Mouse (Mus musculus) gastrocnemius, adult 8-10 months (tissue): ENCODE measurements around the gene Il4i1. TPM values are rescaled to one million over a fixed set of nuclear protein-coding genes. Genes with fewer than 3 reads are reported as not detected.

ENCODE experiments used
- DNase-seq, 2 experiments: peaks; one replicate each; pipeline ENCODE4 v3.0.0; 2022; ENCODE audit warnings: low spot score in 2 of 2
- total RNA-seq, 4 experiments: library from RNA; stranded (reverse); gene quantifications; 2 replicates each; pipeline ENCODE4 v1.2.4; 2022

Il4i1 gene
- total RNA-seq, 4 experiments from 2014 or later = 1.8 to 4.4 (median 2.6) TPM

DNA sequence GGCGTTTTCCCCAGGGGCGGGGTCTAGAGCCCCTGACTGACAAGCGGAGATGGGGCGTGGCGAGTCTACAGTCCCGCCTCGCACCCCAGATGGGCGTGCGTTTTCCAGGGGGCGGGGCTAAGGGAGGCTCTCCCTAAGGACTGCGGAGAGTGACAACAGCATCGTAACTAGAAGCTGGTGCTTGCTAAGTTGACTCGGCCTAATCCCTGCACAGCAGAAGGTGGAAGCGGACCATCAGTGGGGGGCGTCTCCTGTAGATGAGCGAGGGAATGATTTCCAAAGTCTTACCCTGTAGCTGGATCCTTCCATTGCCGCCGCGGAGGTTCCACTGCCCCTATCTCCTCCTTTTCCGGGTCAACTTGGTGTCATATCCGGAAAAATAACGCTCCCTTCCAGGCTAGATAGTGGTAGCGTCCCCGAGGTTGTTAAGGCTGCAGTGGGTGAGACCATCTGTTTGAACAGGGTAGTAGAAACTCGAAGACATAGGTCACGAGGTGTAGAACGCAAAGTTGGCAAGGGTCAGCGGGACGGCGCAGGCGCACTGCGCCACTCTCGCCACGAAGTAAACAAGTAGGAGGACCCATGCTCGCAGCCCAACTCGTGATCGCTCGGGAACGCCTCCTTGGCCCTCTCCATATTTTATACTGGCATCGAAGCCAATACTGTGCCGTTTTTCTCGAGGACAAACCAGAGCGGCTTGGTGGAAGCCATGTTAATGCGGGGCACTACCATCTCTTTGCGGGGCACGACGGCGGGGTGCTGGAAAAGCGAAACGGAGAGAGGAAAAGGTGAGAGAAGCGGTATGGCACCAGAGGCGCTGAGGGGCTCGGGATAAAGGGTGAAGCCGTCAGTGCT, 32.6 kb downstream of the Il4i1 start, which contains the start of the genes Akt1s1 and Tbc1d17:
TSS of gene Akt1s1 (plus strand) at position 431 of the 855 bp plus-strand sequence.
TSS of gene Tbc1d17 (minus strand) at position 519 of the 855 bp plus-strand sequence.
- peak; percentile 99 to 100 for DNase-seq

DNA sequence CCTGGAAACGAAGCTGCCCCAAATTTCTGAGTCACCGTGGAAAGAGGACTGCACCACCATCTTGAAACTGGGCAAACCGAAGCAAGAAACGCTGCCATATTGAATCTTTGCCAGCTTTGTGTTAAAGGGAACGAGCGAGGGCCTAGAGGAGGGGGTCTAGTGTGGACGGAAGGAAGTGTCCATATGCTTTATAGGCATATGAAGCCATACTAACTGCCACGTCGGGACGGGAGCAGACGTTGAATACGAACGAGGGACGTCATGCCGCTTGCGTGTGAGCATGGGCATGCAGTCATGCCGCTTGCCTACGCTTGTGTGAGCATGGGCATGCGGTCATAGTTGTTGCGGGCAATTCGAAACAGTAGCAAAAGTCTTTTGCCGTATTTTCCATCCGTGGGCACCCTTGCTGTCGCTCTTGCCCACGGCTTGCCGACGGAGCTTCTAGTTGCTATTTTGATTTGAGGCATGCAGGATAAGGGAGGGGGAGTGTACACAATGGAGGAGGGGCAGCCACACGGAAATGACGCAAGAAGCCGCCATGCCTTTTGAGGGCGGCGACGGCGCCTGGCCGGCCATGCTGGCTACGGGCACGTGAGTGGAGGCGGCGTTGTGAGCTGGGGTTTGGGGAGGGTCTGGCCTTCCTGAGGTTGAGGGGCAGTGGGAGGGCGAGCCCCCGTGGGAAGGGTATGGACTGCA, 33.4 kb downstream of the Il4i1 start:
- peak; percentile 84 to 89 for DNase-seq

DNA sequence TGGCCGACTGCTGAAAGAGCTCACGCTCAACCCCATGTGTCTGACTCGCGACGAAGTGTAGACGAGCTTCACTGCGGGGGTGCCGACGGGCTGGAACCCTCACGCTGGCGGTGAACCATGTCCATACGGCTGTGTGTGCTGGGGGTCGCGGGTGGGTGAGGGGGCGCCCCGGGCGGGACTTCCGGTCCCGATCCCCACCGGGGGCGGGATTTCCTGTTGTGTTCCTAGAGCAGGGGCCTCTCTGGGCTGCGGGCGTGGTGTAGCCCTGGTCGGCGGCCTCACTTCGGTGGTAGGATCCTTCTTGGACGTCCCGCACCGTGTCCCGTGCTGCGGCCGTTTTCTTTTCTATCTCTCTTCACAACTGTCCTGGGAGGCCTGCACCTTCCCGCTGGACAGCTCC, 34.0 kb downstream of the Il4i1 start:
- peak; percentile 56 to 65 for DNase-seq

DNA sequence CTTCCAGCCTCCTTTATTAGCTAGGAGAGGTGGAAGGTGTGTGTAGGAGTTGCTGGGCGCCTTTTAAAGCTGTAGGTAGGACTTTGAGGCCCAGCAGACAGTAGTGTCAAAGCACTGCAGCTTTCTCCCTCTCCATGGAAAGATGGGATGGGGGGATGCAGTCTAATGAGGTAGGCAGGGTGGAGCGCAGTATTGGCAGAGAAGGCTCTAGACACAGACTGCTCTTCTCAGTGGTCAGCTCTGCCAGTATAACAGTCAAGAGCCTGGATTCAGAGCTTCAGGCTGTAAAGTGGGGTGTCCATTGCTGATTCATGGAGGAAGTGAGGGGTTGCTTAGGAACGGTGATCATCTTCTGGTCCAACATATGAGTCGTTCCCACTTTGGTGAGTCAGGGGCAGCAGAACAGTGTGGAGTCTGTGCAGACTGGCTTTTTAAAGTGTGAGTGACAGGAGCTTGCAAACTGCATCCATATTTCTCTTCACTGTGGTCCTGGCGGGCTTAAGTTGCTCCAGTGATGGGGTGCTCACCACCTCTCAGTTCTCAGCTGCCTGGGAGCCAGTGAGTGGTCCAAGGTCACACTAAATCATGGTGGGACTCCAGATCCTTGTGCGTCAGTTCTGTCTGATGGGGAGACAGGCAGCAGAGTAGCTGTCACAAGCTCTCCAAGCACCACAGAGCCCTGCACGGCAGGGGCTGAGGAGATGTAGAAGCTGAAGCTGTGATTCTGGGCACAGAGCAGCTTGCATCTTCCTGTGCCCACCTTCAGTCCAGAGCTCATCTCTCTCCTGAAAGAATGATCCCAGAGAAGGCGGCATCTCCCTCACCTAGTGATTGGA, 34.8 kb downstream of the Il4i1 start:
- no peak for DNase-seq

DNA sequence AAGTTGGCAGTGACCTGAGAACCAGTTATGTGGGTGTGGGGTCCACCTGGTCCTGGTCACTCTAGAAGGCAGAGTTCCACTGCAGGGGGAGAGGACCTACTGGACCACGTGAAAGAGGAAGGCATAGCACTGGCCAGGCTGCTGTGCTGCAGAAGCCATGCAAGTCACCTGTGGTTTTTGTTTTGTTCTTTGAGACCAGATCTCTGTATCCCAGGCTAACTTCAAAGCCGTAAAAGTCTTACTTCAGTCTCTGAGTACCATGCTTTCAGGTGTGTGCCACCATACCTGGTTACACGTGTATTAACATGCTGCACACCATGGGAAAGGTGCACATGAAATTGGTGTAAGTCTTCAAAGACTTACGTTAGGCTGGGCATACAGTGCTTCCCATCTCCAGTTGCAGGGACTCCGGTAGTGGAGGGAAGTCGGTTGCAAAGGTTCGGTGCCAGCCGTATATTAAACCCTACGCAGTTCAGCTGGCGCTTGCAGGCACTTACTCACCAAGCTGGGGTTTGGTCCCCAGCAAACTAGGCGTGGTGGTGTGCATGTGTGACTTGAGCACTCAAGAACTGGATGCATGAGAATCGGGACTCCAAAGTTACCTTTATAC, 35.5 kb downstream of the Il4i1 start:
- DNase-seq = no peak

DNA sequence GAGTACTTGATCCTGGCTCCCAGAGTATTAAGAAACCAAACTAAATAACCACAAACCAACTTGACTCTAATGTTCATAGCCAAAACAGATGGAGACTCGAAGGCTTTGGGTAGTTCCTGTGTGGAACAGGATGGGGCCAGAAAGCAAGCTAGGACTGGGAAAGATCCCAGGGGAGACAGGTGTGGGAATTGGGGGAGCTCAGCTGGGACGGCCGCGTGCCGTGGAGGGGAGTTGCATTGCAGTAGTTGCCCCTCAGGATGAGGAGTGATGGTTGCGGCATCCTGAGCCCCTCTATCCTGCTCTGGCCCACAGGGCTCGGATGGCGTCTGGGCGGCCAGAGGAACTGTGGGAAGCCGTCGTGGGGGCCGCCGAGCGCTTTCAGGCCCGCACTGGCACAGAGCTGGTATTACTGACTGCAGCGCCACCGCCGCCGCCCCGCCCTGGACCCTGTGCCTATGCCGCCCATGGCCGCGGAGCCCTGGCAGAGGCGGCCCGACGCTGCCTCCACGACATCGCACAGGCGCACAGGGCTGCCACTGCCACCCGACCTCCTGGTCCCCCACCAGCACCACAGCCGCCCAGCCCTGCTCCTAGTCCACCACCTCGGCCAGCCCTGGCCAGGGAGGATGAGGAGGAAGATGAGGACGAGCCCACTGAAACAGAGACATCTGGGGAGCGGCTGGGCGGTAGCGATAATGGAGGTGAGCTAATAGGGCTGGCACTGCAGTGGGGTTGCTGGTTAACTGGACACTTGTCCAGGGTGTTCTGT, 36.3 kb downstream of the Il4i1 start:
- no peak for DNase-seq

DNA sequence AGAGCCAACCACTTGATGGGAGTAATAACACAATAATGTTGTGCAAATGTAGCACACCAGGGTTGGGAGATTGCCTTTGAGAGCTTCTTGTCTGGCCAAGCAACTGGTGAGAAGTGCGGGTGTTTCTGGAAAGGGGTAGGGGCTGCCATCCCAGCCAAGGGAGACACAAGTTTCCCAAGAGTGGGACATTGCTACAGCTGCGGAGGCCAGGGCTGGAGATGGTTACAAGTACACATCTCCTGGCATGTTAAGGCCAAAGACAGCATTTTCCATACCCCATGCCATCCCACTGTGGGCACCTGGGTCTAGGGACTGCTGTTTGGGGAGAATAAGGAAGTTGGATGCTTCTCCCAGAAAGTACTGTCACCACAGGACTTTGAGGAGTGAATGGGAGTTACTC, 36.9 kb downstream of the Il4i1 start:
- no peak for DNase-seq

DNA sequence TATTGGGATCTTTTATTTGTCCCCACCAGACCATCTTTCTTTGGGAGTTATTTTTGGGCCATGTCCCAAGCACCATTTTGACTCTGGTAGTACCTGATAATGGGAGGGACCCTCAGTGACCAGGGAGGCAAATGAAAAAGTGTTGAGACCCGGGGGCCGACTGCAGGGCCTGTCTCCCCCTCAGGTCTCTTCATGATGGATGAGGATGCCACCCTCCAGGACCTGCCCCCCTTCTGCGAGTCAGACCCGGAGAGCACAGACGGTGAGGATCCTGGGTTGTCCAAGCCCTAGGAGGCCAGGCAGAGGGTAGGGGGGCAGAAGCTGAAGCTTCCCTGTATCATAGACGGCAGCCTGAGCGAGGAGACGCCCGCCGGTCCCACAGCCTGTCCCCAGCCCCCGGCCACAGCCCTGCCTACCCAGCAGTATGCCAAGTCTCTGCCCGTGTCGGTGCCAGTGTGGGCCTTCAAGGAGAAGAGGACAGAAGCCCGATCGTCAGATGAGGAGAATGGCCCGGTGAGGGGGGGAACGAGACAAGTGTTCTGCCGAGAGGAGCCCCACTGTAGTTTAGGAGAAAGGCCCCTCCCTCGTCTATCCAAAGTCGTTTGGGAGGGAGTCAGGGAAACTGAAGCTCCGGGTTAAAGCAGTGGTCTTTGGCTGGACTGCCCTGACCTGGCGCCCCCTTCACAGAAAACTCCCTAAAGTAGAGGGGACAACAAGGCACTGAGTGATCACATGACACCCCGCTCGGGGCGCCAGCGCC, 37.6 kb downstream of the Il4i1 start:
- DNase-seq = no peak

DNA sequence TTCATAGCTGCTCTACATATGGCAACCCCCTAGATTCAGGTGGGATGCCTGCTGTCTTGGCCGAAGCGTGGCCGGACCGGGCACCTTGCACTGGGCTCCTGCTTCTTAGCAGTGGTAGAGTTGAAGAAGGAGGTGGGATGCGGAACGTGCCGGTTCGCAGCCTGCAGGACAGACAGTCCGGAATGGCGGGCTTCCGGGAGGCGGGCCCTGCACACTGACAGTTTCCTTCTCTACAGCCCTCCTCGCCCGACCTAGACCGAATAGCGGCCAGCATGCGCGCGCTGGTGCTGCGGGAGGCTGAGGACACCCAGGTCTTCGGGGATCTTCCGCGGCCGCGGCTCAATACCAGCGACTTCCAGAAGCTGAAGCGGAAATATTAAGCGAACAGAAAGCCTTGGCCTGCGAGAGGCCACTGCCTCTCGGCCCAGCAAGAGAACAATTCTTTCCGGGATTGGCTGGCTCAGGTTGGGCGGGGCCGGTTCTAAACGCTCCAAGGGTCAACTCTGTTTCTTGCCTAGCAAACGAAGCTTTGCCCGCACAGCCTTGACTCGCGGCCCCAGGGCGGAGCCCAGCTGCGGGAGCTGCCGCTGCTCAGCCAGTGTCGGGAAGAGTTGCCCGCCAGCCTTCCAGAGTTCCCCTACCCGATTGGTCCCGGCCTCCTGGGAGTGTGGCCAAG, 38.3 kb downstream of the Il4i1 start:
- peak; percentile 72 to 83 for DNase-seq

DNA sequence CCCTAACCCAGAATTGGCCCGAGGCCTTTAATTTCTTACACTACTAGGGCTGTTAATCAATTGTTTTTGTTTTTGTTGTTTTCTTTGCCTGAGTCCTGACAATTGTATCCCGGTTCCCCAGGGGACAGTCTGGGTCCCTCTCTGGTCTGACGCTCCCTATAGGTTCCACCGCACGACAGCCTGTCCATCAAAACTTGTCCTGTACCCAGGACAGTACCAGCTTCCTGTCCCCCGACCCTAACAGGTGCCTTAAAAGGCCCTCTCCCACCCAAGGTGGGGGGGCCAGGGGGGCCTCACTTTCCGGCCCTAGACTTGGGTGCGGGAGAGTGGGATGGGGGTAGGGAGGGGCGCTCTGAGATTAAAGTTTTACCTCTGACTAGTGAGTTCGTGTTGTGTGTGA, 38.8 kb downstream of the Il4i1 start:
- DNase-seq = no peak

DNA sequence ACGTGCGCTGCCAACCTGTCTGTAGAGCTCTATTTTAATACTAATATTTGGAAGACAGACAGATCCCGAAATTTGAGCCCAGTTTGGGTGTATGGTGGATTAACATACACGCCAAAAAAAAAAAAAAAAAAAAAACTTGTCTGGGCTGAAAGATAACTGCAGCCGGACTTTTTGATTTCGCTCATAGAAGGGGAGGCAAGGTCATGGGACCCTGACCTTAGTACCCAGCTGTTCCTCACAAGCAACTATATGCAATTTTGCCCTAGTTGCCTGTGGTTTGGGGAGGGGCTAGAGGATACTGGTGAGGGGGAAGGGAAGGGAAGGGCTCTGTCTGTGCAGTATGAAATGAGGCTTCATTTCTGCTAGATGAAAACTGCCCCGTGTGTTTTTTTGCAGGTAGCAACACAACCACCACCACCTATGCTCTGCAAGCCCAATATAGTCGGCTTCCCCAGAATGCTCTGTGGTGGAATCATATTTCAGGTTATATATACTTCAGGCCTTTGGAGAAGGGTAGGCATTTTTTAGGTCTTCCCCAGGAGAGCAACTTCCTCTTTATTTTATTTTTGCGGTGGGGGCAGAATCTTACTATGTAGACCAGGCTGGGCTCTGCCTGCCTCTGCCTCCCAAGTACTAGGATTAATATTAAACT, 40.2 kb downstream of the Il4i1 start:
- DNase-seq = no peak

DNA sequence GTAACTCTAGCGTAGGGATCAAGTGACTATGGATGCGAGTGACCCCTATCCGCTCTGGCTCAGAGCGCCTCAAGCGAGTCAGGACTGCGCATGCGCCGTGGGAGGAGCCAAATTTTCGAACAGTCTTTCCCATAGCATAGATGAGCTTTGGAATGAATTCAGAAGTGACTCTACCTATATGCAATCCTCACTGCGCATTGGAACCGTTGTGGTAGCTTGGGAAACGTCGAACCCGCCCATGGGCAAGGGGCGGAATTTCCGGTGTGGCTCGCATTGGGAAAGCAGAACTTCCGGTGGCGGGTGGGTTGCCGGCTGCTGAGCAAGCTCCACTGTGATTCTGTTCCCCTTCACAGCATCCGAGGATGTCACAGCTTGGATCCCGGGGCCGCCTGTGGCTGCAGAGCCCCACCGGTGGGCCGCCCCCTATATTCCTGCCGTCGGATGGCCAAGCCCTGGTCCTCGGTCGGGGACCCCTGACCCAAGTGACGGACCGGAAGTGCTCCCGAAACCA, 40.9 kb downstream of the Il4i1 start, which contains the start of gene Pnkp:
TSS of gene Pnkp (plus strand) at position 98 of the 511 bp plus-strand sequence.
- peak; percentile 76 to 84 for DNase-seq

DNA sequence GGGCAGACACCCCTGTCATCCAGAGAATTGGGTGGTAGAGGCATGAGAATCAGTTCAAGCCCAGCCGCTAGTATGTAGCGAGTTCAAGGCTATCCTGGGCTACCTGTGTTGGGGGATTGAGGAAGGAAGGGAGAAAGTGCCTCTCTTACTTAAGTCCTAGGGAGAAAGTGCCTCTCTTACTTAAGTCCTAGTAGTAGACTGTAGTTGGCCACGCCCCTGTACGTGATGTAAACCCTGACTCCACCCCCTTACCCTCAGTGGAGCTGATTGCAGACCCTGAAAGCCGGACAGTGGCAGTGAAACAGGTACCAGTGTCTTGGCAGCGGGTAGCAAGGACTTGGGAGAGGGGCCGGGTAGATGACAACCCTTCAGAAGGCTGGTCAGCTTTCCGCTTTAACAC, 41.7 kb downstream of the Il4i1 start:
- DNase-seq = no peak

DNA sequence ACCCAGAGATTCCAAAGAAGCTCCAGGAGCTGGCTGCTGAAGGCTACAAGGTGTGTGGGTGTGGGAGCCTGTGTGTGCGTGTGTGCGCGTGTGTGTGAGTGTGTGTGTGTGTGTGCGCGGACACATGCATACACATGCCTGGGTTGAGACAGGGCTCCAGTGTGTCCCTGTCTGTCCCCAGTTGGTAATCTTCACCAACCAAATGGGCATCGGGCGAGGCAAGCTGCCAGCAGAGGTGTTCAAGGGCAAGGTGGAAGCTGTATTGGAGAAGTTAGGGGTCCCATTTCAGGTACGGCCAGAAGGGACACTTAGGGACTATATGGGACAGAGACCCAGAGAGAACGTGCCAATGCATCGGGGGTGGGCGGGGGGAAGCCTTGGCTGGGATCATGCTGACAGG, 43.7 kb downstream of the Il4i1 start:
- no peak for DNase-seq

DNA sequence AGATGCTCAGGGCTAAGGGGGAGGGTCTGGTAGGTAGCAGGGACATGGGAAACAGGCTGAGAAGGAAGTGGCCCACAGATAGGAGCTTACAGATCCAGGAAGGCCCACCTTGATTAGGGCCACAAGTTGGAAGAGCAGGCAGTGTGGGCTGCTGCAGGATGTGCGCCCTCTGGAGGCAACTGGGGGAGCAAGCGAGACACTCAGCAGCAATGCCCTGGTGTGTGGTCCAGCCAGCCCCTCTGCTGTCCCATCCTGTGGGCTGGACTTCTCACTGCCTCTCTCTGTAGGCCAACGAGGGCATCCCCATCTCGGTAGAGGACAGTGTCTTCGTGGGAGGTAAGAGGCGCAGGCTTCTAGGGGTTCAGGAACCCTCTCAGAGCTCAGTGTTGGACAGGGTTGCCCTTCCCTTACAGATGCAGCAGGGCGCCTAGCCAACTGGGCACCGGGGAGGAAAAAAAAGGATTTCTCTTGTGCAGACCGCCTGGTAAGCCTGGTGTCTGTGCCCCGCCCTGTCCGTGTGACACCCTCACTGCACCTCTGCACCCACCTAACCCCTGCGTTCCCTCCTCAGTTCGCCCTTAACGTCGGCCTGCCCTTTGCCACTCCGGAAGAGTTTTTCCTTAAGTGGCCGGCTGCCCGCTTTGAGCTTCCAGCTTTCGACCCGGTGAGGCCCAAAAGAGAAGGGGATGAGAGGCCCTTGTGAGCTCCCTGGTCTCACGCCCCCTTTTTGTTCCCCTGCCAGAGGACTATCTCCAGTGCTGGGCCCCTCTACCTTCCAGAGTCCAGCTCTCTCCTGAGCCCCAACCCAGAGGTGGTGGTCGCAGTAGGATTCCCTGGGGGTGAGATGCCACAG, 44.6 kb downstream of the Il4i1 start:
- peak in 1 of 2 experiments; percentile 52 for DNase-seq

DNA sequence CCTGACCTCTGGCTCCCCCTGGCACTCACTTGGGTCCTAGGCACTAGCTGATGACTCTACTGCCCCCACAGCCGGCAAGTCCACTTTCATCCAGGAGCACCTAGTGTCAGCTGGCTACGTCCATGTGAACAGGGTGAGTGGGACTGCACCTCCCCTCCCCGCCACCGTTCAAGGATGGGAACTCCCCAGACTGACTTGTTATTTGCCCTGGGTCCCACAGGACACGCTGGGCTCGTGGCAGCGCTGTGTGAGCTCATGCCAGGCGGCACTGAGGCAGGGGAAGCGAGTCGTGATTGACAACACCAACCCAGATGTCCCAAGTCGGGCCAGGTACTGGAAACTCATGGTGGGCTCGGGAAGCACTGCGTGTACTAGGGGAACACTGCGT, 45.2 kb downstream of the Il4i1 start:
- no peak for DNase-seq

DNA sequence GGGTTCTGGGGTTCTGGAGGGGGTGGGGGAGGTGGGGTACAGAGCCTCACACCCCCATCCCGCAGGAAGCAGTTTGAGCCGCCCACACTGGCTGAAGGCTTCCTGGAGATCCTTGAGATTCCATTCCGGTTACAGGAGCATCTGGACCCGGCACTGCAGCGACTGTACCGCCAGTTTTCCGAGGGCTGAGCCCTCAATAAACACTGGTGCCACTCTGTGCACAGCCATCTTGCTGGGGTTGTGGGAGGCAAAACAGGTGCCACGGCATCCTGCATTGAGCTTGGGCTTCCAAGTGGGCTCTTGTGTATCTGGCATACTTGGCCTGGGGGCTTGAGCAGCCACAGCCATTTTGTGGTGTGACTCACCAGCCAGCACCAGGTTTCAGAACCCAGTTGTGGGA, 46.2 kb downstream of the Il4i1 start:
- DNase-seq = no peak
